Mouse (Mus musculus) kidney, embryonic 14.5 days (tissue): ENCODE measurements around the gene Rimbp3. TPM values are rescaled to one million over a fixed set of nuclear protein-coding genes. Genes with fewer than 3 reads are reported as not detected.

Experiments used
- ATAC-seq: fragments of 200-750 bp; cut with Nextera tagmentation; 2 replicates; pipeline ENCODE4 v1.8.0; 2017; ENCODE audit warnings: moderate number of reproducible peaks, mild to moderate bottlenecking, moderate TSS enrichment, moderate library complexity; ENCODE audit not compliant: low FRiP score, low TSS enrichment
- H3K27ac ChIP-seq: fragments of 300-500 bp; sonication (generic); 2 replicates; pipeline ENCODE4 v1.5.1; 2014; ENCODE audit warnings: low read depth, mild to moderate bottlenecking, low read length, moderate library complexity, mixed read lengths
- H3K27me3 ChIP-seq: fragments of 300-500 bp; sonication (generic); 2 replicates; pipeline ENCODE4 v1.6.1; 2014; ENCODE audit warnings: mild to moderate bottlenecking, low read length; ENCODE audit not compliant: control insufficient read depth, insufficient read depth
- H3K36me3 ChIP-seq: fragments of 300-500 bp; sonication (generic); 2 replicates; pipeline ENCODE4 v1.6.1; 2014; ENCODE audit warnings: low read length, mixed read lengths; ENCODE audit not compliant: control insufficient read depth, insufficient read depth
- H3K4me1 ChIP-seq: fragments of 300-500 bp; sonication (generic); 2 replicates; pipeline ENCODE4 v1.6.1; 2014; ENCODE audit warnings: low read length, mixed read lengths; ENCODE audit not compliant: control insufficient read depth, insufficient read depth
- H3K4me2 ChIP-seq: fragments of 300-500 bp; sonication (generic); replicated peaks from 2 replicates; pipeline ENCODE4 v1.6.1; 2014; ENCODE audit warnings: low read depth, mild to moderate bottlenecking, low read length
- H3K4me3 ChIP-seq: fragments of 300-500 bp; sonication (generic); 2 replicates; pipeline ENCODE4 v1.5.1; 2014; ENCODE audit warnings: mild to moderate bottlenecking, low read length
- H3K9ac ChIP-seq: fragments of 300-500 bp; sonication (generic); 2 replicates; pipeline ENCODE4 v1.6.1; 2014; ENCODE audit warnings: low read depth, mild to moderate bottlenecking, low read length, moderate library complexity
- H3K9me3 ChIP-seq: fragments of 300-500 bp; sonication (generic); 2 replicates; pipeline ENCODE4 v1.6.1; 2016; ENCODE audit warnings: low read length; ENCODE audit not compliant: control insufficient read depth
- WGBS: fragments of 180-500 bp; shearing (Covaris S2); extraction: QIAGEN DNeasy Blood & Tissue Kit; methylation state at CpG from one replicate; pipeline ENCODE4 v1.1.7; 2014; 5-methylcytosine and 5-hydroxymethylcytosine counted together
- polyA plus RNA-seq: library from polyadenylated mRNA; unstranded; fragments of >200 nt; fragmentation: Nextera tagmentation; extraction: Ambion mirVana; gene quantifications from 2 replicates; pipeline ENCODE4 v1.2.1, GENCODE M21; 2014

The Rimbp3 gene
- polyA plus RNA-seq, 1 experiment from 2014 or later: 0.27 TPM

- Histone ChIP-seq H3K36me3 (no peaks in the 10 kb centered on the region), H3K9ac (peak within 1 kb of the TSS; percentile 85), H3K4me2 (peak within 1 kb of the TSS; percentile 95), H3K27me3 (no peaks in the 10 kb centered on the region), H3K4me3 (peak within 1 kb of the TSS; percentile 87), H3K4me1 (peaks cover 16% of the 10 kb centered on the region), H3K9me3 (no peaks in the 10 kb centered on the region), H3K27ac (peak within 1 kb of the TSS; percentile 86)
- under 1% methylated on average over 59 of the region's 59 CpGs for WGBS
- ATAC-seq: peak; percentile 99
Measured at GRCm38 (mm10) chr16:17232794-17233701, 24.6 kb downstream of the Rimbp3 start, which contains the start of gene Hic2. Gene Hic2, plus strand, starts transcription at chr16:17233572.

GRCm38 (mm10) chr16:17233702-17234498 lies 25.5 kb downstream of the Rimbp3 start:
- Histone ChIP-seq H3K9me3 (no peaks in the 10 kb centered on the region), H3K4me1 (peaks cover 19% of the 10 kb centered on the region), H3K9ac (peak overlapping the region; percentile 85), H3K27ac (peak overlapping the region; percentile 86), H3K36me3 (no peaks in the 10 kb centered on the region), H3K4me3 (peak overlapping the region; percentile 87), H3K27me3 (no peaks in the 10 kb centered on the region), H3K4me2 (peak overlapping the region; percentile 95)
- peak; percentile 51 for ATAC-seq
- WGBS: 1% methylated on average over 62 of the region's 62 CpGs

GRCm38 (mm10) chr16:17234499-17234895 lies 26.1 kb downstream of the Rimbp3 start:
- ATAC-seq: peak; percentile 2
- peak overlapping the region; percentile 95 for H3K4me2 ChIP-seq
- H3K9ac ChIP-seq: peak overlapping the region; percentile 85
- under 1% methylated on average over 12 of the region's 12 CpGs for WGBS
- peak overlapping the region; percentile 87 for H3K4me3 ChIP-seq
- H3K27ac ChIP-seq: 0 out of 2 replicates have a peak overlapping the region, but pooled peaks have one; percentile 86
- H3K36me3 ChIP-seq: no peaks in the 10 kb centered on the region
- H3K9me3 ChIP-seq: no peaks in the 10 kb centered on the region
- no peaks in the 10 kb centered on the region for H3K27me3 ChIP-seq
- peaks cover 24% of the 10 kb centered on the region for H3K4me1 ChIP-seq

- Histone ChIP-seq H3K9me3 (no peaks in the 10 kb centered on the region), H3K27me3 (no peaks in the 10 kb centered on the region), H3K9ac (peak overlapping the region; percentile 85; the same call in 1 of the 2 replicates), H3K36me3 (no peaks in the 10 kb centered on the region), H3K4me3 (peak overlapping the region; percentile 87), H3K27ac (no peak overlapping the region), H3K4me1 (peaks cover 25% of the 10 kb centered on the region), H3K4me2 (peak overlapping the region; percentile 95)
- 38% methylated on average over 9 of the region's 9 CpGs for WGBS
- ATAC-seq: no peak
Measured at GRCm38 (mm10) chr16:17234916-17235665, 26.7 kb downstream of the Rimbp3 start.

- 82% methylated on average over 3 of the region's 3 CpGs for WGBS
- H3K36me3 ChIP-seq: no peaks in the 10 kb centered on the region
- no peak overlapping the region for H3K9ac ChIP-seq
- no peak for ATAC-seq
- peaks cover 29% of the 10 kb centered on the region for H3K4me1 ChIP-seq
- no peaks in the 10 kb centered on the region for H3K9me3 ChIP-seq
- H3K27me3 ChIP-seq: no peaks in the 10 kb centered on the region
- no peak overlapping the region for H3K4me2 ChIP-seq
- H3K4me3 ChIP-seq: no peak overlapping the region
- H3K27ac ChIP-seq: no peak overlapping the region
Measured at GRCm38 (mm10) chr16:17237634-17238033, 29.2 kb downstream of the Rimbp3 start.

GRCm38 (mm10) chr16:17239409-17239808 lies 31.0 kb downstream of the Rimbp3 start:
- WGBS: 83% methylated on average over 2 of the region's 2 CpGs
- H3K27ac ChIP-seq: no peak overlapping the region

GRCm38 (mm10) chr16:17243731-17244130 lies 35.3 kb downstream of the Rimbp3 start:
- no peaks in the 10 kb centered on the region for H3K9me3 ChIP-seq
- no peaks in the 10 kb centered on the region for H3K36me3 ChIP-seq
- H3K27me3 ChIP-seq: no peaks in the 10 kb centered on the region
- no peak overlapping the region for H3K9ac ChIP-seq
- no peak overlapping the region for H3K27ac ChIP-seq
- 57% methylated on average over 1 of the region's 1 CpGs for WGBS
- peaks cover 18% of the 10 kb centered on the region; the same call in 1 of the 2 replicates for H3K4me1 ChIP-seq
- H3K4me2 ChIP-seq: no peak overlapping the region
- no peak for ATAC-seq
- no peak overlapping the region for H3K4me3 ChIP-seq

More at GRCm38 (mm10) chr16:17239409-17239808, 31.0 kb downstream of the Rimbp3 start:
- Histone ChIP-seq H3K4me3 (no peak overlapping the region), H3K36me3 (no peaks in the 10 kb centered on the region), H3K4me1 (peaks cover 34% of the 10 kb centered on the region), H3K9ac (no peak overlapping the region), H3K9me3 (no peaks in the 10 kb centered on the region), H3K27me3 (no peaks in the 10 kb centered on the region), H3K4me2 (no peak overlapping the region)
- ATAC-seq: no peak

GRCm38 (mm10) chr16:17244996-17245395 lies 36.6 kb downstream of the Rimbp3 start:
- Histone ChIP-seq H3K27me3 (no peaks in the 10 kb centered on the region), H3K36me3 (no peaks in the 10 kb centered on the region), H3K4me1 (peaks cover 18% of the 10 kb centered on the region; the same call in 1 of the 2 replicates), H3K4me2 (no peak overlapping the region), H3K4me3 (no peak overlapping the region), H3K27ac (no peak overlapping the region), H3K9me3 (no peaks in the 10 kb centered on the region), H3K9ac (no peak overlapping the region)
- ATAC-seq: no peak
- WGBS: 73% methylated on average over 1 of the region's 1 CpGs
